Mouse (Mus musculus) right cerebral cortex, postnatal 10 days (tissue): ENCODE data around the gene Zbtb44.
A peak's percentile ranks its signal among the peaks of the same experiment; 100 is the strongest.
"Not testable (repeated sequence)": the region's sequence is repeated elsewhere in the genome, so short reads cannot be mapped to it uniquely, and the experiment has no call there.

Experiments
- DNase-seq, 2 experiments: peaks; one replicate each; pipeline ENCODE4 v3.0.0; 2021; ENCODE audit warnings: low spot score in 2 of 2

Zbtb44 gene

GRCm38 (mm10) chr9:31030532-31031413, at the start of gene Zbtb44:
TSS of gene Zbtb44 (plus strand) at chr9:31030644.
- DNase-seq: peak; percentile 68 to 73

- no peak for DNase-seq
Observed at GRCm38 (mm10) chr9:30985782-30986181, 44.7 kb upstream of the Zbtb44 start.

GRCm38 (mm10) chr9:30993106-30993505, 37.3 kb upstream of the Zbtb44 start:
- DNase-seq: no peak

GRCm38 (mm10) chr9:30996590-30997562, 33.6 kb upstream of the Zbtb44 start:
- DNase-seq: no peak

- DNase-seq: no peak
Observed at GRCm38 (mm10) chr9:31000641-31001040, 29.8 kb upstream of the Zbtb44 start.

GRCm38 (mm10) chr9:31002528-31002927, 27.9 kb upstream of the Zbtb44 start:
- DNase-seq: no peak

- DNase-seq: no peak
Observed at GRCm38 (mm10) chr9:31009334-31009733, 21.1 kb upstream of the Zbtb44 start.

- DNase-seq: no peak
Observed at GRCm38 (mm10) chr9:31010040-31010439, 20.4 kb upstream of the Zbtb44 start.

GRCm38 (mm10) chr9:31010749-31011148, 19.7 kb upstream of the Zbtb44 start:
- peak; percentile 44 to 67 for DNase-seq

- DNase-seq: peak in 1 of 2 experiments; percentile 51
Observed at GRCm38 (mm10) chr9:31011533-31011932, 18.9 kb upstream of the Zbtb44 start.

GRCm38 (mm10) chr9:31012674-31013073, 17.8 kb upstream of the Zbtb44 start:
- no peak for DNase-seq

- DNase-seq: no peak
Observed at GRCm38 (mm10) chr9:31013415-31013814, 17.0 kb upstream of the Zbtb44 start.

- no peak for DNase-seq
Observed at GRCm38 (mm10) chr9:31017616-31018015, 12.8 kb upstream of the Zbtb44 start.

- DNase-seq: no peak
Observed at GRCm38 (mm10) chr9:31018158-31018557, 12.3 kb upstream of the Zbtb44 start.

- DNase-seq: no peak
Observed at GRCm38 (mm10) chr9:31018705-31019104, 11.7 kb upstream of the Zbtb44 start.

GRCm38 (mm10) chr9:31028251-31028650, 2.2 kb upstream of the Zbtb44 start:
- no peak for DNase-seq

GRCm38 (mm10) chr9:31029751-31030511, 513 bp upstream of the Zbtb44 start:
- peak; percentile 96 for DNase-seq

- DNase-seq: no peak
Observed at GRCm38 (mm10) chr9:31031414-31031843, 985 bp downstream of the Zbtb44 start.

GRCm38 (mm10) chr9:31032546-31032945, 2.1 kb downstream of the Zbtb44 start:
- DNase-seq: no peak

- DNase-seq: no peak
Observed at GRCm38 (mm10) chr9:31050208-31050607, 19.8 kb downstream of the Zbtb44 start.

GRCm38 (mm10) chr9:31051509-31051908, 21.1 kb downstream of the Zbtb44 start:
- not testable (repeated sequence) for DNase-seq
